Mouse (Mus musculus) kidney, adult 8-10 months (tissue): Measurements from ENCODE around the gene Tnks1bp1.

Experiments
- DNase-seq, 2 experiments: peaks; one replicate each; pipeline ENCODE4 v3.0.0; 2022

Gene Tnks1bp1

DNA sequence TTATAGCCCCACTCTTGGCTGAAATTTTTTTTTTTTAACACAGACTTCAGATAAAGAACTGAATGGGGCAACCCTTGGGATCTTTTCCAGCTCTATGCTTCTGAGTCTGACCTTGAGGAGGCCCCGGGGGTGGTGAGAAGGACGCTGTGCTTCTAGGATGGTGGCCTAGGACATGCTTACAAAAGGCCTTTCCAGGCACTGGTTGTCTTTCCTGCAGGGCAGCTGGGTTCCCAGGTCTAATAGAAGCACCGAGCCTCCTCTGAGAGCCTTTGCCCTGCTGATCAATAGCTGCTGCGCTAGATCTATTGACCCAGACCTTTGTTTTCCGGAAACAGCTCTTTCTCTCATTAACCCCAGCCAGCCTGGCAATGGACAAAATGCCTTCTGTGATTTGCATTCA, 48.1 kb downstream of the Tnks1bp1 start:
- no peak for DNase-seq

GRCm38 (mm10) chr2:85098014-85098413, 50.2 kb downstream of the Tnks1bp1 start:
- no peak for DNase-seq

DNA sequence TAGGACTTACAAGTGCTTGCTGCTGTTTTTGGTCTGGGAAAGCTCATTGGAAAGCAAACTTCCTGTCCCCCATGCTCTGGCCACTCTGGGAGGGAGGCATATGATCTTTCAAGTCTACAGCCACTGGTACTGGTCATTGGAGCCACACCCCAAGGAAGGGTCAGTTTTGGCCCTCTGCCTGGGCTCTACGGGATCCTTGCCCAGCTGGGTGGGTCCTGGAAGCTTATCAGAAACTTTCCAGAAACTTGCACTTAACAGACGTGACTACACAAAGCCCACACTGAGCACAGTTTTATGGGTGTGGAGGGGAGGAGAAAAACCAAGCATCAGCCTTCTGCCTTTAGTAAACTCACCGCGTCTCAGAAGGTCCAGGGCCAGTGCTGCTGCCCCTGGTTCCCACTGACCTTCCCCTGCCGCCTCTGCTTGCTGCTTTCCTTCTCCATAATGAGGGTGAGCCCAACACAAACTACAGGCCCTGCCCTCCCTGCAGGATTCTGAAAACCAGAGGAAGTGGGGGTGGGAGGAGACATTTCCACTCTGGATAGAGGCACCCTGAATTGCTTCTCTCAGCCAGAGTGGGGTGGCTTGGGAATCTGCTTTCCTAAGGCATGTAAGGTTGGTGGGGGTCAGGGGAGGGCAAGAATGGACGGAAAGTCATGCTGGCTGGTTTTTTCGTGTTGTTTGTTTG, 51.1 kb downstream of the Tnks1bp1 start:
- DNase-seq = peak; percentile 67 to 70

DNA sequence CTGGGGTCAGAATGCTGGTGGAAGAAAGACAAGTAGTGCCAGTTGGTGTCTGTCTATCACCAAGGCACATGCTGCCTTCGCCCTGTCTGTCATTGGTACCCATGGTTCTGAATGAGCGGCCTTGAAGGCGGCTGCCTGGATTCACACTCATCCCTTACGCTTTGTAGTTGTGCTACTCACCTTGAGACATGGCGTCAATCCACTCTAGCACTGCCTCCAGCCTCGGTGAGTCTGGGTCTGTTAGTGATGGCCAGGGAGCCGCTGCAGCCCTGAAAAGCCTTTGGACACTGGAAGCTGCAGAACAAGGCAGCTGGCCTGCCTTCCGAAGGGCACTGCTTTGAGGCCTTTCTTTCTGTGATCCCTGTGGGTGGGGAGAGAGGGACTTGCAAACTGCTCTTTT, 55.4 kb downstream of the Tnks1bp1 start:
- DNase-seq = no peak

GRCm38 (mm10) chr2:85105426-85106013, 57.7 kb downstream of the Tnks1bp1 start:
- no peak for DNase-seq

GRCm38 (mm10) chr2:85106068-85106790, 58.4 kb downstream of the Tnks1bp1 start:
- DNase-seq = no peak

GRCm38 (mm10) chr2:85106941-85107340, 59.1 kb downstream of the Tnks1bp1 start:
- no peak for DNase-seq

DNA sequence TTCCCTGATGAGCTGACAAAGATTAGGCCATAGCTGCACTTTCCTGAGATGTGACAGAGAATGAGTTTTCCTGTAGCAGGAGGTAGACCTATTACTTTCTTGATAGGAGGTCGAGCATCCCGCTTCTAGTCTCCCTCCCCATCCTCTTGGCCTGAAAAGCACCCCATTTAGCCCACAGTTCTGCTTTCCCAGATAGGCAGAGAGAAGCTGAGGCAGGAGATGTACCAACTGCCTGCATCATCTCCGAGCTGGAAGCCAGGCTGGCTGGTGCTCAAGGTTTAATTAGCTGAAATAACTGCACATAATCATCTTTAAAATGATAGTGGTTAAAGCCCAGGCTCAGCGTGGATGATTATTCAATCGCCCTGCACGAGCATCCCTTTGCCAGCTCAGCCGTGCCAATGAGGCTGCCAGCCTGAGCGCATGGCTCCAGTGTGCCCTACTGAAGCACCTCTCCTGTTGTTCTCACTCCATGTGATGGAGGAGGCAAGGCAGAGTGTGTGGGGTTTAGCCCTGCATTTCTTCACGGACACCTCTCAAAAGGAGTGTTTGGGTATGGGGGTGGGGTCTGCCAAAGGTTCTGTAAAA, 62.6 kb downstream of the Tnks1bp1 start:
- no peak for DNase-seq
